Mouse (Mus musculus) liver, adult (tissue): ENCODE results near the gene Dpp7.

Experiments used
- GATA4 ChIP-seq: IDR thresholded peaks from 2 replicates; pipeline ENCODE4 v1.6.1; 2014; ENCODE audit warnings: mild to moderate bottlenecking, low read length; ENCODE audit not compliant: insufficient replicate concordance

Dpp7 gene

GRCm38 (mm10) chr2:25303931-25304656 lies 52.1 kb downstream of the Dpp7 start:
- no peak for TF ChIP-seq GATA4

GRCm38 (mm10) chr2:25303452-25303851 lies 52.7 kb downstream of the Dpp7 start:
- TF ChIP-seq GATA4, result no peak
